Mouse (Mus musculus) heart, embryonic 14.5 days (tissue): ENCODE measurements at regions not wholly inside any gene's neighbourhood (a gene's known extent, or its start where the extent isn't known, plus 50 kb on each side); places are given as distances from the start of the nearest gene placed in this dataset.

Experiments
- ATAC-seq: fragments of 200-750 bp; cut with Nextera tagmentation; 2 replicates; pipeline ENCODE4 v1.8.0; 2017; ENCODE audit warnings: low read depth, moderate TSS enrichment; ENCODE audit not compliant: insufficient number of reproducible peaks, insufficient read depth, low FRiP score
- H3K27ac ChIP-seq, 2 experiments: fragments of 200-500 bp in 1 of 2; fragments of 300-500 bp in 1 of 2; sonication (generic) in 1 of 2; replicated peaks in 1 of 2; 2 replicates each; pipeline ENCODE4 v1.5.1; 2012 to 2014; ENCODE audit warnings: low read depth in 2 of 2, low read length in 2 of 2, control low read depth in 1 of 2, mild to moderate bottlenecking in 1 of 2, mixed read lengths in 1 of 2; ENCODE audit not compliant: control insufficient read depth in 1 of 2, insufficient read depth in 1 of 2
- H3K27me3 ChIP-seq: fragments of 300-500 bp; sonication (generic); 2 replicates; pipeline ENCODE4 v1.6.1; 2014; ENCODE audit warnings: mild to moderate bottlenecking, low read length, control low read depth; ENCODE audit not compliant: control insufficient read depth, insufficient read depth
- H3K36me3 ChIP-seq: fragments of 300-500 bp; sonication (generic); 2 replicates; pipeline ENCODE4 v1.6.1; 2014; ENCODE audit warnings: mild to moderate bottlenecking, control low read depth, low read length, mixed read lengths; ENCODE audit not compliant: control insufficient read depth, insufficient read depth
- H3K4me1 ChIP-seq, 2 experiments: fragments of 200-500 bp in 1 of 2; fragments of 300-500 bp in 1 of 2; sonication (generic) in 1 of 2; 2 replicates each; pipeline ENCODE4 v1.6.1; 2012 to 2014; ENCODE audit warnings: low read length in 2 of 2, control low read depth in 1 of 2, mixed read lengths in 1 of 2; ENCODE audit not compliant: control insufficient read depth in 2 of 2, insufficient read depth in 2 of 2
- H3K4me2 ChIP-seq: fragments of 300-500 bp; sonication (generic); 2 replicates; pipeline ENCODE4 v1.6.1; 2014; ENCODE audit warnings: mild to moderate bottlenecking, low read length
- H3K4me3 ChIP-seq, 2 experiments: fragments of 200-500 bp in 1 of 2; fragments of 300-500 bp in 1 of 2; sonication (generic) in 1 of 2; 2 replicates each; pipeline ENCODE4 v1.5.1; 2012 to 2014; ENCODE audit warnings: low read length in 2 of 2, mild to moderate bottlenecking in 2 of 2, control low read depth in 1 of 2, low read depth in 1 of 2, moderate library complexity in 1 of 2; ENCODE audit not compliant: control insufficient read depth in 1 of 2, insufficient read depth in 1 of 2
- H3K9ac ChIP-seq: fragments of 300-500 bp; sonication (generic); 2 replicates; pipeline ENCODE4 v1.6.1; 2014; ENCODE audit warnings: mild to moderate bottlenecking, low read length
- H3K9me3 ChIP-seq: fragments of 300-500 bp; sonication (generic); 2 replicates; pipeline ENCODE4 v1.6.1; 2016; ENCODE audit warnings: low read length, control low read depth; ENCODE audit not compliant: control insufficient read depth
- WGBS: fragments of 180-500 bp; shearing (Covaris S2); extraction: QIAGEN DNeasy Blood & Tissue Kit; methylation state at CpG from one replicate; pipeline ENCODE4 v1.1.7; 2014; 5-methylcytosine and 5-hydroxymethylcytosine counted together

- Histone ChIP-seq H3K4me2 (no peak overlapping the region), H3K4me3 (no peak overlapping the region), H3K27ac (no peak overlapping the region), H3K9me3 (no peaks in the 10 kb centered on the region), H3K36me3 (no peaks in the 10 kb centered on the region), H3K27me3 (no peaks in the 10 kb centered on the region), H3K9ac (no peak overlapping the region), H3K4me1 (no peaks in the 10 kb centered on the region)
- 88% methylated on average over 5 of the region's 5 CpGs for WGBS
- ATAC-seq, result no peak
These were observed 50.2 kb upstream of the Ttc29 start for GRCm38 (mm10) chr8:78162763-78163508.
